Mouse (Mus musculus): ENCODE data around the gene Btnl10.

GRCm38 (mm10) chr11:58916879-58917744 lies 596 bp upstream of the Btnl10 start:
- TF ChIP-seq CTCF (IDR thresholded peaks at IDR 0.05; ENCODE audit: borderline replicate concordance, extremely low read depth, insufficient read depth, insufficient read length) (peak; percentile 55; the same call in 1 of the 2 replicates), POLR2A (IDR thresholded peaks at IDR 0.05; ENCODE audit: borderline replicate concordance, extremely low read depth, insufficient read depth, insufficient read length, poor library complexity, severe bottlenecking) (no peak)
